Mouse (Mus musculus) CH12.LX (cell line): ENCODE data around the gene Ctcfl.

Experiments used
- EP300 ChIP-seq: IDR thresholded peaks from 2 replicates; pipeline ENCODE4 v1.6.1; 2011; ENCODE audit warnings: low read length, improper control_type of control experiment
- NRF1 ChIP-seq: IDR thresholded peaks from 2 replicates; pipeline ENCODE4 v1.6.1; 2014; ENCODE audit warnings: low read depth, mild to moderate bottlenecking, inconsistent platforms, low read length, improper control_type of control experiment, moderate library complexity
- UBTF ChIP-seq: IDR thresholded peaks from 2 replicates; pipeline ENCODE4 v1.6.1; 2012; ENCODE audit warnings: low read depth, mild to moderate bottlenecking, inconsistent platforms, low read length, improper control_type of control experiment, moderate library complexity
- USF1 ChIP-seq: IDR thresholded peaks from 2 replicates; pipeline ENCODE4 v1.6.1; 2014; ENCODE audit warnings: low read depth, mild to moderate bottlenecking, inconsistent platforms, low read length, improper control_type of control experiment
- ZC3H11A ChIP-seq: IDR thresholded peaks from 2 replicates; pipeline ENCODE4 v1.6.1; 2012; ENCODE audit warnings: low read depth, mild to moderate bottlenecking, inconsistent platforms, low read length, improper control_type of control experiment

DNA sequence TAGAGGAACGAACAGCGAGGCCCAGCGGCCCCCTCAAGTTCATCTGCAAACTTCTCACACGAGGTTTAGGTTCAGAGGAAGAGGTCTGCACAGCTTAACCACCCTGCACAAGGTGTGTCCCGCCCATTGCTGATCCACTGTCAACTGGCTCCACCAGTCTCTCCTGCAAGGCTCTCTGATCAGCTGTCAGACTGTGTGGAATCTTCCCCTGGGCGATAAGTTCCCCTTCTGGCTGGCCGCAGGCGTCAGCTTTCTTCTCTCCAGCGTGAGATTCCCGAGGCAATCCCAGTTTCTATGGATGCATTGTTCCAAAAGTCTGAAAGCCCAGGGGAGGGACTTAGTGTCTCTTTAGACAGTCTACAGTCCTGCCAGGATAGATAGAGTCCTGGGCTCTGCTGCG, 61.1 kb downstream of the Ctcfl start:
- TF ChIP-seq NRF1: no peak
- TF ChIP-seq USF1: no peak
- TF ChIP-seq UBTF: no peak
- TF ChIP-seq EP300: no peak
- no peak for TF ChIP-seq ZC3H11A
